Mouse (Mus musculus): ENCODE results near the gene Pwwp2b. TPM values are rescaled to one million over a fixed set of nuclear protein-coding genes. Genes with fewer than 3 reads are reported as not detected.
A peak's percentile ranks its signal among the peaks of the same experiment; 100 is the strongest.

Gene Pwwp2b
- total RNA-seq, 2 experiments from 2014 or later, result 4.9 to 6.7 TPM

- DNase-seq (ENCODE audit: low spot score), result no peak
These were observed 24.2 kb upstream of the Pwwp2b start for GRCm38 (mm10) chr7:139224070-139224469.

GRCm38 (mm10) chr7:139224725-139225124, 23.6 kb upstream of the Pwwp2b start:
- no peak for DNase-seq (ENCODE audit: low spot score)

GRCm38 (mm10) chr7:139226416-139226815, 21.9 kb upstream of the Pwwp2b start:
- no peak for DNase-seq (ENCODE audit: low spot score)

- no peak for DNase-seq (ENCODE audit: low spot score)
These were observed 19.7 kb upstream of the Pwwp2b start for GRCm38 (mm10) chr7:139228447-139229171.

GRCm38 (mm10) chr7:139229837-139230236, 18.4 kb upstream of the Pwwp2b start:
- DNase-seq (ENCODE audit: low spot score), result no peak

- no peak for DNase-seq (ENCODE audit: low spot score)
These were observed 18.0 kb upstream of the Pwwp2b start for GRCm38 (mm10) chr7:139230241-139230640.

- peak; percentile 87 for DNase-seq (ENCODE audit: low spot score)
These were observed 14.6 kb upstream of the Pwwp2b start for GRCm38 (mm10) chr7:139233714-139234113.

GRCm38 (mm10) chr7:139234426-139235188, 13.7 kb upstream of the Pwwp2b start:
- peak; percentile 45 for DNase-seq (ENCODE audit: low spot score)

GRCm38 (mm10) chr7:139235651-139236358, 12.5 kb upstream of the Pwwp2b start:
- DNase-seq (ENCODE audit: low spot score), result peak; percentile 61

- DNase-seq (ENCODE audit: low spot score), result no peak
These were observed 8.8 kb upstream of the Pwwp2b start for GRCm38 (mm10) chr7:139239432-139239831.

GRCm38 (mm10) chr7:139246086-139246485, 2.2 kb upstream of the Pwwp2b start:
- DNase-seq (ENCODE audit: low spot score), result no peak

GRCm38 (mm10) chr7:139246931-139247880, 1.1 kb upstream of the Pwwp2b start:
- peak; percentile 43 for DNase-seq (ENCODE audit: low spot score)

- DNase-seq (ENCODE audit: low spot score), result no peak
These were observed 528 bp downstream of the Pwwp2b start for GRCm38 (mm10) chr7:139248615-139249405.

- no peak for DNase-seq (ENCODE audit: low spot score)
These were observed 1.3 kb downstream of the Pwwp2b start for GRCm38 (mm10) chr7:139249406-139250210.

- DNase-seq (ENCODE audit: low spot score), result peak; percentile 35
These were observed 3.6 kb downstream of the Pwwp2b start for GRCm38 (mm10) chr7:139251881-139252301.

GRCm38 (mm10) chr7:139252566-139252965, 4.3 kb downstream of the Pwwp2b start:
- no peak for DNase-seq (ENCODE audit: low spot score)

GRCm38 (mm10) chr7:139252986-139253385, 4.7 kb downstream of the Pwwp2b start:
- DNase-seq (ENCODE audit: low spot score), result no peak

- DNase-seq (ENCODE audit: low spot score), result no peak
These were observed 5.2 kb downstream of the Pwwp2b start for GRCm38 (mm10) chr7:139253462-139253861.

GRCm38 (mm10) chr7:139254626-139255025, 6.3 kb downstream of the Pwwp2b start:
- DNase-seq (ENCODE audit: low spot score), result peak; percentile 73
